8 mouse cellular contexts compared by ENCODE assay signal in genomic region chr11:69413221-69414181, GRCm38 (mm10). TPM values are rescaled to one million over a fixed set of nuclear protein-coding genes. Genes with fewer than 3 reads are reported as not detected.
DNase-seq lines count a peak whose midpoint lies in the region; ATAC-seq lines count a peak whose summit lies in the region.

Gene Kdm6b, minus strand, starts transcription at chr11:69413675.

- peak within 1 kb of the TSS; percentile 95 for H3K4me3 ChIP-seq in megakaryocyte, embryonic 14.5 days (replicated peaks)
- H3K4me3 ChIP-seq in hindbrain, embryonic 16.5 days (ENCODE audit: low read length), result peak within 1 kb of the TSS; percentile 76
- peak within 1 kb of the TSS; percentile 55 for H3K4me3 ChIP-seq in midbrain, embryonic 15.5 days

- ATAC-seq in megakaryocyte, adult 5-6 weeks (ENCODE audit: poor library complexity, severe bottlenecking), result no peak
- ATAC-seq in hindbrain, embryonic 16.5 days, result no peak
- no peak for ATAC-seq in midbrain, embryonic 15.5 days (replicated peaks)
- ATAC-seq in megakaryocyte progenitor cell, adult 5-6 weeks (replicated peaks; ENCODE audit: poor library complexity), result no peak

- H3K9ac ChIP-seq in hindbrain, embryonic 16.5 days (ENCODE audit: low read depth, low read length), result peak within 1 kb of the TSS; percentile 83
- H3K9ac ChIP-seq in midbrain, embryonic 15.5 days, result peak within 1 kb of the TSS; percentile 82

- WGBS in hindbrain, embryonic 16.5 days, result 28% methylated on average over 12 of the region's 12 CpGs
- WGBS in midbrain, embryonic 15.5 days, result 28% methylated on average over 12 of the region's 12 CpGs

- intact Hi-C loops in left cerebral cortex, postnatal 14 days (cut with DNase I), result no loop called here

- peaks cover 75% of the 10 kb centered on the region for H3K4me1 ChIP-seq in megakaryocyte, embryonic 14.5 days
- peaks cover 50% of the 10 kb centered on the region for H3K4me1 ChIP-seq in hindbrain, embryonic 16.5 days (ENCODE audit: control insufficient read depth, insufficient read depth, low read depth, low read length)
- H3K4me1 ChIP-seq in midbrain, embryonic 15.5 days, result peaks cover 77% of the 10 kb centered on the region

- peak within 1 kb of the TSS; percentile 98 for H3K27ac ChIP-seq in hindbrain, embryonic 16.5 days (ENCODE audit: low read depth, low read length)
- peak within 1 kb of the TSS; percentile 96 for H3K27ac ChIP-seq in midbrain, embryonic 15.5 days

- no peaks in the 10 kb centered on the region for H3K9me3 ChIP-seq in megakaryocyte, embryonic 14.5 days
- no peaks in the 10 kb centered on the region for H3K9me3 ChIP-seq in hindbrain, embryonic 16.5 days (ENCODE audit: control insufficient read depth, low read length)
- H3K9me3 ChIP-seq in midbrain, embryonic 15.5 days, result no peaks in the 10 kb centered on the region

- peaks cover 24% of the 10 kb centered on the region for H3K36me3 ChIP-seq in megakaryocyte, embryonic 14.5 days (replicated peaks; ENCODE audit: low read length)
- H3K36me3 ChIP-seq in hindbrain, embryonic 16.5 days (ENCODE audit: control insufficient read depth, insufficient read depth, low read length), result no peaks in the 10 kb centered on the region; the same call in 1 of the 2 replicates
- 0 out of 2 replicates have a peak, but pooled peaks cover 11% of the 10 kb centered on the region for H3K36me3 ChIP-seq in midbrain, embryonic 15.5 days (replicated peaks)

- no peaks in the 10 kb centered on the region for H3K27me3 ChIP-seq in megakaryocyte, embryonic 14.5 days (replicated peaks)
- no peaks in the 10 kb centered on the region for H3K27me3 ChIP-seq in hindbrain, embryonic 16.5 days (replicated peaks; ENCODE audit: control insufficient read depth, insufficient read depth, low read length)
- no peaks in the 10 kb centered on the region for H3K27me3 ChIP-seq in midbrain, embryonic 15.5 days (replicated peaks)

- peak; percentile 77 to 79 for DNase-seq in cerebellum, adult 18-20 months
- peak; percentile 45 to 64 for DNase-seq in frontal cortex, postnatal 14 days (ENCODE audit: low spot score in 2 of 2)
- peak; percentile 71 to 91 for DNase-seq in left cerebral cortex, postnatal 14 days (ENCODE audit: low spot score in 2 of 2)

- H3K4me2 ChIP-seq in hindbrain, embryonic 16.5 days (ENCODE audit: low read length), result peak within 1 kb of the TSS; percentile 67
- H3K4me2 ChIP-seq in midbrain, embryonic 15.5 days, result peak within 1 kb of the TSS; percentile 85

RNA-seq across cellular contexts. Expression of gene Kdm6b, which starts in this region (rescaled TPM):
- 44.5 and 45.4 TPM in 2 replicates for polyA plus RNA-seq in megakaryocyte, embryonic 14.5 days (2012; ENCODE audit: insufficient read depth, low replicate concordance)
- total RNA-seq in megakaryocyte, adult 5-6 weeks (2015), result 27.1 and 29.0 TPM in 2 replicates
- total RNA-seq in megakaryocyte, adult 5-6 weeks (2017), result 5.0 and 6.7 TPM in 2 replicates
- 22.9 and 29.0 TPM in 2 replicates for polyA plus RNA-seq in hindbrain, embryonic 16.5 days (2015; fragmentation: Nextera tagmentation; extraction: Ambion mirVana)
- total RNA-seq in left cerebral cortex, postnatal 14 days (2021), result 10 to 100 TPM; 33.0 to 33.3 TPM
- 41.3 and 45.3 TPM in 2 replicates for polyA plus RNA-seq in midbrain, embryonic 15.5 days (2015; fragmentation: Nextera tagmentation; extraction: Ambion mirVana)
- 10.4 and 11.7 TPM in 2 replicates for total RNA-seq in megakaryocyte progenitor cell, adult 5-6 weeks (2015)
- total RNA-seq in megakaryocyte progenitor cell, adult 5-6 weeks (2017), result 1.8 and 2.9 TPM in 2 replicates
